Mouse (Mus musculus) myocyte (in vitro differentiated cells): ENCODE results near the gene 1700042G07Rik. TPM values are rescaled to one million over a fixed set of nuclear protein-coding genes. Genes with fewer than 3 reads are reported as not detected.

Experiments used
- H3K27me3 ChIP-seq: one replicate; pipeline ENCODE4 v1.6.1; 2011; ENCODE audit not compliant: control insufficient read depth, insufficient read depth, insufficient read length
- H3K36me3 ChIP-seq: one replicate; pipeline ENCODE4 v1.6.1; 2011; ENCODE audit not compliant: control insufficient read depth, insufficient read depth
- H3K4me2 ChIP-seq: one replicate; pipeline ENCODE4 v1.6.1; 2011; ENCODE audit warnings: low read depth, control low read depth
- H3K4me3 ChIP-seq: one replicate; pipeline ENCODE4 v1.5.1; 2011; ENCODE audit warnings: mild to moderate bottlenecking, control low read depth, moderate library complexity
- H3K79me2 ChIP-seq: one replicate; pipeline ENCODE4 v1.6.1; 2011; ENCODE audit not compliant: control insufficient read depth, insufficient read depth
- H3ac ChIP-seq: one replicate; pipeline ENCODE4 v1.6.1; 2011; ENCODE audit not compliant: control insufficient read depth, insufficient read length
- CEBPB ChIP-seq: IDR thresholded peaks from 2 replicates; pipeline ENCODE4 v1.6.1; 2011; ENCODE audit warnings: mild to moderate bottlenecking, moderate library complexity; ENCODE audit not compliant: poor library complexity, insufficient read depth, severe bottlenecking
- E2F4 ChIP-seq: IDR thresholded peaks from one replicate; pipeline ENCODE4 v1.6.1; 2011; ENCODE audit warnings: mild to moderate bottlenecking, control low read depth, moderate library complexity; ENCODE audit not compliant: insufficient read depth
- MAX ChIP-seq: IDR thresholded peaks from one replicate; pipeline ENCODE4 v1.6.1; 2011; ENCODE audit warnings: low read depth, mild to moderate bottlenecking, control low read depth
- MYOD1 ChIP-seq, 3 experiments: IDR thresholded peaks; one replicate each; pipeline ENCODE4 v1.6.1; 2011; ENCODE audit warnings: control low read depth in 2 of 3, low read depth in 2 of 3, mild to moderate bottlenecking in 2 of 3, moderate library complexity in 1 of 3; ENCODE audit not compliant: insufficient read length in 2 of 3, control insufficient read depth in 1 of 3
- MYOG ChIP-seq, 3 experiments: IDR thresholded peaks; one replicate each; pipeline ENCODE4 v1.6.1; 2011; ENCODE audit warnings: control low read depth in 2 of 3, low read depth in 2 of 3, mild to moderate bottlenecking in 2 of 3; ENCODE audit not compliant: insufficient read length in 2 of 3, control insufficient read depth in 1 of 3, insufficient read depth in 1 of 3
- POLR2A ChIP-seq: IDR thresholded peaks from one replicate; pipeline ENCODE4 v1.6.1; 2011; ENCODE audit warnings: low read depth, mild to moderate bottlenecking, control low read depth, moderate library complexity; ENCODE audit not compliant: insufficient read length
- POLR2AphosphoS2 ChIP-seq: IDR thresholded peaks from one replicate; pipeline ENCODE4 v1.6.1; 2011; ENCODE audit warnings: low read depth, control low read depth; ENCODE audit not compliant: insufficient read length
- REST ChIP-seq: IDR thresholded peaks from one replicate; pipeline ENCODE4 v1.6.1; 2011; ENCODE audit warnings: mild to moderate bottlenecking, control low read depth, moderate library complexity; ENCODE audit not compliant: insufficient read depth, insufficient read length
- SRF ChIP-seq: IDR thresholded peaks from one replicate; pipeline ENCODE4 v1.6.1; 2011; ENCODE audit warnings: low read depth; ENCODE audit not compliant: control insufficient read depth, insufficient read length
- TCF12 ChIP-seq: IDR thresholded peaks from one replicate; pipeline ENCODE4 v1.6.1; 2011; ENCODE audit warnings: mild to moderate bottlenecking, control low read depth; ENCODE audit not compliant: poor library complexity, insufficient read depth, severe bottlenecking
- TCF3 ChIP-seq: IDR thresholded peaks from one replicate; pipeline ENCODE4 v1.6.1; 2011; ENCODE audit warnings: low read depth, control low read depth; ENCODE audit not compliant: insufficient read length
- USF1 ChIP-seq: IDR thresholded peaks from one replicate; pipeline ENCODE4 v1.6.1; 2011; ENCODE audit warnings: low read depth, mild to moderate bottlenecking, control low read depth, moderate library complexity
- polyA plus RNA-seq: library from polyadenylated mRNA; unstranded; fragments of >200 nt; fragmentation: generic; extraction: Trizol; gene quantifications from one replicate; pipeline ENCODE4 v1.2.1, GENCODE M21; 2012; ENCODE audit warnings: missing spikeins

Gene 1700042G07Rik
- polyA plus RNA-seq, 1 experiment, result not detected

DNA sequence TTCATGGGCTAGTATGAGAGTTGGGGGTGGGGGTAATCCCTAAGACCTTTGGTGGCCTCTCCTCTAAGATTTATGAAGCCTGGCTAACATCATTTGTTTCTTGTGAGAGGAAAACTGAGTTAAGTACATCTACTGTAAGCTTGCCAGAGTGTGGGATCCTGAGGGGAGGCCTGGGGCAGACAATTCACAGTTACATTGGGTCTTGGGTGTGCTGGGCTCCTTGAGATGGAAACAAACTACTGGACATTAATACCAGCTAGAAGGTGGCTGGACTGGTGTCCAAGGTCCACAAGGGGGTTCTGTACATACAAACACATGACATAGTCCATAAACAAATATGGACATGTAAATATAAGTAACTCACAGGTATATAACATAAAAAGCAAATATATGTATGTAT lies 2.0 kb downstream of the 1700042G07Rik start:
- Histone ChIP-seq H3ac (no peak overlapping the region), H3K27me3 (no peaks in the 10 kb centered on the region), H3K36me3 (no peaks in the 10 kb centered on the region), H3K4me2 (peak overlapping the region; percentile 68), H3K4me3 (no peak overlapping the region), H3K79me2 (no peaks in the 10 kb centered on the region)
- no peak for TF ChIP-seq SRF
- TF ChIP-seq TCF3, result no peak
- no peak for TF ChIP-seq POLR2AphosphoS2
- TF ChIP-seq MYOG (IDR thresholded peaks at IDR 0.05; ENCODE audit: control insufficient read depth in 1 of 3, insufficient read depth in 1 of 3, insufficient read length in 2 of 3, low read depth in 2 of 3), result no peak
- TF ChIP-seq USF1, result no peak
- no peak for TF ChIP-seq TCF12
- no peak for TF ChIP-seq POLR2A
- TF ChIP-seq CEBPB, result no peak
- no peak for TF ChIP-seq REST
- no peak for TF ChIP-seq MAX
- no peak for TF ChIP-seq E2F4
- no peak for TF ChIP-seq MYOD1 (IDR thresholded peaks at IDR 0.05; ENCODE audit: control insufficient read depth in 1 of 3, insufficient read length in 2 of 3, low read depth in 2 of 3)

DNA sequence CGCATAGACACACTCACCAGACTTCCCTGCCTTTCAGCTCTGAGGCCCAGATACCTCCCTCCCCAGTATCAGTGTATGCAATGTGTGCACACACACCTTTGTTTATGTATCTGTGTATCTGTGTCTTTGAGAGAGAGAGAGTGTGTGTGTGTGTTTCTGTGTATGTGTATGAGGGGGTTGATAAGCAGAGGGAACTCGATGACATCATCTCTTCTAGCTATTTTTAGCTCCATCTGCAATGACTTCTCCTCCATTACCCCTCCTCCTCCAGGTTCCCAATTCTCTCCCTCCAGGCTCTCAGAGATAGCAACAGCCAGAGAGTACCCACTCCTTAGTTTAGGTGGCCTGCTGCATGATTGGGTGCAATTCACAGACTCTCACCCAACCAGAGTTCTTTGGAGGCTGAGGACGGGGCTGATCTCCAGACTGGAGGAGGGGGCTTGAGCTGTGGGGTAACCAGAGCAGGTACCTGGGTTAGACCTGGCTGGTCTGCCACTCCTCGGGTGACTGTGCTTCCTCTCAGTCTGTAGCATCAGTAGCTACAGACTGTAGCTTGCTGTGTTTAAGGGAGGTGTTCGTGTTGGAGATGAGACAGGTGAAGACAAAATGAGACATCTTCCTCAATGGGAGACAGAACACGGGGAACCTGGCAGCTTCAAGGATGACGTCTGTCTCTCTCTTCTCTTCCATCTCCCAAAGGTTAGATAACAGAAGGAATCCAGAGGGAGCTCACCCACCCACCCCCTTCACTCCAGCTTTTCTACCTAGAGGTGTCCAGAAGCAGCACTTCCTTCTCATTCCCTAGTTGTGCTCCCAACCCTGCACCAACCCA lies 2.8 kb downstream of the 1700042G07Rik start:
- H3K4me3 ChIP-seq, result no peak overlapping the region
- TF ChIP-seq TCF12, result no peak

DNA sequence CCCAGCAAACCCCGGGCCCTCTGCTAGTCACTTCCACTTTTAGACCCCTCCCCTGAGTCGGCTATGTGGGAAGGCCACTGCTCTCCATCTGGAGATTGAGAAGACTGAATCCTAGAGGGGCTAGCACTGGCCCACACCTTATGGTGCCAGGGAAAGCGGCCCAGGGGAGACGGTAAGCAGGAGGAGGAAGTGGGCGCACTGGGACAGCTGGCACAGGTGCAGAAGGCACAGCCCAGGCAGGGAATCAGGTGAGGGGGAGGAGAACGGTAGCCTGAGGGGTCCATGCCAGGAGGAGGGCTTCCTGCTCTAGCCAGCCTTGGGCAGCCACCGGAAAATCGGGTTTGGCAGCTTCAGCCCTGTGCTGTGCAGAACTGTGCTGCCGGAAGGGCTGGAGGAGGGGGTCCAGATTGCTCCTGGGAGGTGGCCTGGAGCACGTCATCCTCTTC lies 3.4 kb downstream of the 1700042G07Rik start:
- TF ChIP-seq MYOD1 (IDR thresholded peaks at IDR 0.05; ENCODE audit: control insufficient read depth in 1 of 3, insufficient read length in 2 of 3, low read depth in 2 of 3), result peak in 1 of 3 experiments; percentile 76
- TF ChIP-seq MAX, result no peak
- peak in 2 of 3 experiments; percentile 29 to 63 for TF ChIP-seq MYOG (IDR thresholded peaks at IDR 0.05; ENCODE audit: control insufficient read depth in 1 of 3, insufficient read depth in 1 of 3, insufficient read length in 2 of 3, low read depth in 2 of 3)
- TF ChIP-seq CEBPB, result no peak
- Histone ChIP-seq H3K4me3 (no peak overlapping the region), H3K4me2 (peak overlapping the region; percentile 68), H3ac (no peak overlapping the region), H3K27me3 (no peaks in the 10 kb centered on the region), H3K36me3 (no peaks in the 10 kb centered on the region), H3K79me2 (no peaks in the 10 kb centered on the region)

More for the DNA sequence above, 2.8 kb downstream of the 1700042G07Rik start:
- Histone ChIP-seq H3ac (no peak overlapping the region), H3K27me3 (no peaks in the 10 kb centered on the region), H3K4me2 (peak overlapping the region; percentile 68), H3K79me2 (no peaks in the 10 kb centered on the region), H3K36me3 (no peaks in the 10 kb centered on the region)

DNA sequence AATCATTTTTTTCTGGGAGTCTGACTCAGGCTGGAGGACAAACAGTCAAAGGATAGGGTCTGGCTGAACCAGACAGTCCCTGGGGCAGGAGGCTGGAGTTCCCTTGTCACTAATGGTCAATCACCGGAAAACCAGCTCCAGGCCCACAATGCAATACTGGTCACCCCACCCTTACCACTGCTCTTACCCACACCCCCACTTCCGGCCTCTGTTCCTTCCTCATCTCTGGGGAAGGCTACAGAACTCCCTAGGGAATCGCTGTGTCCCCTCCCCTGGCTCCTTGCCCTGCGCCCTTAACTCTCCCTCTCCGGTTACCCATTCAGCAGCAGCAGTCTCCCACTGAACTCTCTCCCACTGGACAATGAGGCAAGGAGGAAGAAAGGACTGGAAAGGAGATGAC lies 4.0 kb downstream of the 1700042G07Rik start:
- no peak overlapping the region for H3K4me3 ChIP-seq
- peak overlapping the region; percentile 68 for H3K4me2 ChIP-seq
- no peak for TF ChIP-seq CEBPB
- TF ChIP-seq USF1, result no peak
- no peak for TF ChIP-seq MAX
- no peak for TF ChIP-seq MYOD1 (IDR thresholded peaks at IDR 0.05; ENCODE audit: control insufficient read depth in 1 of 3, insufficient read length in 2 of 3, low read depth in 2 of 3)
- no peak for TF ChIP-seq MYOG (IDR thresholded peaks at IDR 0.05; ENCODE audit: control insufficient read depth in 1 of 3, insufficient read depth in 1 of 3, insufficient read length in 2 of 3, low read depth in 2 of 3)
- TF ChIP-seq POLR2AphosphoS2, result no peak
- H3K27me3 ChIP-seq, result no peaks in the 10 kb centered on the region
- H3ac ChIP-seq, result no peak overlapping the region
- no peaks in the 10 kb centered on the region for H3K36me3 ChIP-seq
- H3K79me2 ChIP-seq, result no peaks in the 10 kb centered on the region

DNA sequence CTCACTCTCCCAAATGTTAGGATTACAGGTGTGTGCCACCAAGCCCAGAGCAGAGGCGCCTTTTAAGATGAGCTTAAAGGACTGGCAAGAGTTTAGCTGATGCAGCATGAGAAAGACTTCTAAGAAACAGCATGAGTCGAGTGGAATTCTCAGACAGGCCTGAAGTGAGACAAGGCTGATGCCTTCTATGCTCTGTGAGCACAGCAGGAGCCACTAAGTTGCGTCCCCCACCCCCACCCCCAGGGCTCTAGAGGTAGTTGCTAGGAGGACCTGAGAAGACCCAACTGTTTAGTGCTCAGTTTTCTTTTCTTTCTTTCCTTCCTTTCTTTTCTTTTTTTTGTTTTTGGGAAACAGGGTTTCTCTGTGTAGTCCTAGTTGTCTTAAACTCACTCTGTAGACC lies 8.9 kb downstream of the 1700042G07Rik start:
- Histone ChIP-seq H3K4me3 (no peak overlapping the region), H3K79me2 (no peaks in the 10 kb centered on the region), H3K4me2 (no peak overlapping the region), H3ac (no peak overlapping the region), H3K36me3 (no peaks in the 10 kb centered on the region), H3K27me3 (no peaks in the 10 kb centered on the region)
- TF ChIP-seq TCF12 (no peak), CEBPB (no peak), SRF (no peak), REST (no peak), MYOD1 (IDR thresholded peaks at IDR 0.05; ENCODE audit: control insufficient read depth in 1 of 3, insufficient read length in 2 of 3, low read depth in 2 of 3) (no peak), USF1 (no peak), MAX (no peak), TCF3 (no peak), MYOG (IDR thresholded peaks at IDR 0.05; ENCODE audit: control insufficient read depth in 1 of 3, insufficient read depth in 1 of 3, insufficient read length in 2 of 3, low read depth in 2 of 3) (no peak), POLR2A (no peak), E2F4 (no peak), POLR2AphosphoS2 (no peak)
